ENCODE assay signal across 23 mouse cellular contexts in the genomic region with DNA sequence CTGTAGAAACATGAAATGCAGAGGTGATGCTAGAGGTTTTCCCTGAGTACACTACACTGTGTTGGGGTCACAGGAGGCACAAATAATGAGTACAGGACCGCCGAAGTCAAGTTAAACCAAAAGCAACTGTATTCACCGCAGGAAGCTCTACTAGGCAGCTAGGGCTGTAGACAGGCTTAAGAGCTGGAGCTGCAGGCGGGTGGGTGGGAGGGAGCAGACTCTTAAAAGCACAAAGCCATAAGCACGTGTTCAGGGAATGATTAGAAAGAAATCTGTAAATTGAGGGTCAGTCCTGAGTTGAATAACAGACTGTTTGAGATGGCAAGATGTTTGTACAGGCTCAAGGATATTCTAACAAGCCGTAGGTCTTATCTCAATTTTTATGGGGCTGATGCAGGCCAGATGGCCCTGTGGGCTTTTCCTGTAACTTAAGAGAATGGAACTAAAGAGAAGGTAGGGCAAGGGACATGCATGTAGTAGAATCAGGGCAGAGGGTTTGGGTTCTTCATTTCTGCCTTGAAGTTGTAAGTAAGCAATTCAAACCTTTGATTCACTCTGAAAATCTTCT.
DNase-seq lines count a peak whose midpoint lies in the region; ATAC-seq and TF ChIP-seq lines count a peak whose summit lies in the region.
"Had no signal": no experiment of that assay in that cellular context is flagged by ENCODE, and none has a peak within 500 bp of the region (broad histone marks: within the 10 kb centered on the region; RNA-seq: fewer than 3 reads in every experiment).

No protein-coding gene starts in this region.

- no peak overlapping the region for H3K9ac ChIP-seq in heart, embryonic 13.5 days
- H3K9ac ChIP-seq: kidney, embryonic 15.5 days; limb, embryonic 15.5 days; liver, embryonic 14.5 days; lung, embryonic 14.5 days; midbrain, embryonic 13.5 days had no signal

- WGBS in heart, embryonic 13.5 days = 14% methylated on average over 6 of the region's 6 CpGs
- WGBS in limb, embryonic 10.5 days = 39% methylated on average over 6 of the region's 6 CpGs

- no peak for TF ChIP-seq POLR2A in brain, embryonic 14.5 days (IDR thresholded peaks at IDR 0.05; ENCODE audit: borderline replicate concordance, extremely low read depth, insufficient read depth, insufficient read length, poor library complexity, severe bottlenecking)

- peak; percentile 13 for DNase-seq in embryo, embryonic 11 days
- DNase-seq in embryo, embryonic 9.5 days (ENCODE audit: extremely low spot score) = no peak
- DNase-seq in heart, postnatal 10 days = no peak
- DNase-seq in brain, embryonic 14.5 days (ENCODE audit: low read depth) = peak; percentile 14
- no peak for DNase-seq in limb, embryonic 10.5 days (ENCODE audit: low spot score)
- no peak for DNase-seq in adrenal gland, postnatal 36 days
- DNase-seq in adipocyte (ENCODE audit: low spot score) = no peak
- DNase-seq: adrenal gland, postnatal 25 days; cerebellum, adult 11-12 months; cerebellum, postnatal 14 days; gastrocnemius, postnatal 36 days; kidney, adult 11 months; kidney, postnatal 36 days; layer of hippocampus, postnatal 36 days; lung, embryonic 14.5 days; right cerebral cortex, postnatal 14 days had no signal

- H3K4me2 ChIP-seq in heart, embryonic 13.5 days = peak overlapping the region; percentile 47
- H3K4me2 ChIP-seq: kidney, embryonic 15.5 days; limb, embryonic 15.5 days; lung, embryonic 14.5 days; midbrain, embryonic 13.5 days had no signal

- H3K9me3 ChIP-seq in heart, embryonic 13.5 days = no peaks in the 10 kb centered on the region
- H3K9me3 ChIP-seq in limb, embryonic 10.5 days (replicated peaks) = no peaks in the 10 kb centered on the region
- H3K9me3 ChIP-seq: kidney, embryonic 15.5 days; limb, embryonic 15.5 days; midbrain, embryonic 13.5 days had no signal

- no peak overlapping the region; the same call in 1 of the 2 replicates for H3K27ac ChIP-seq in heart, embryonic 13.5 days (replicated peaks)
- H3K27ac ChIP-seq in limb, embryonic 10.5 days = peak overlapping the region; percentile 71
- H3K27ac ChIP-seq: kidney, embryonic 15.5 days; limb, embryonic 15.5 days; liver, embryonic 14.5 days; midbrain, embryonic 13.5 days had no signal

- no peak for TF ChIP-seq CTCF in brain, embryonic 14.5 days (IDR thresholded peaks at IDR 0.05; ENCODE audit: borderline replicate concordance, extremely low read depth, insufficient read depth, insufficient read length)

- peaks cover 6% of the 10 kb centered on the region for H3K4me1 ChIP-seq in heart, embryonic 13.5 days
- H3K4me1 ChIP-seq in limb, embryonic 10.5 days = peaks cover 10% of the 10 kb centered on the region
- H3K4me1 ChIP-seq: kidney, embryonic 15.5 days; limb, embryonic 15.5 days; midbrain, embryonic 13.5 days had no signal

- intact Hi-C loops in heart, postnatal 10 days (cut with DNase I) = no loop called here

- H3K36me3 ChIP-seq in heart, embryonic 13.5 days = no peaks in the 10 kb centered on the region
- no peaks in the 10 kb centered on the region for H3K36me3 ChIP-seq in limb, embryonic 10.5 days
- H3K36me3 ChIP-seq: kidney, embryonic 15.5 days; limb, embryonic 15.5 days; midbrain, embryonic 13.5 days had no signal

- no peak overlapping the region for H3K4me3 ChIP-seq in heart, embryonic 13.5 days
- H3K4me3 ChIP-seq in limb, embryonic 10.5 days = no peak overlapping the region
- H3K4me3 ChIP-seq: kidney, embryonic 15.5 days; limb, embryonic 15.5 days; midbrain, embryonic 13.5 days had no signal

- H3K27me3 ChIP-seq in heart, embryonic 13.5 days (replicated peaks) = no peaks in the 10 kb centered on the region
- H3K27me3 ChIP-seq in limb, embryonic 10.5 days (ENCODE audit: low read depth, poor library complexity, severe bottlenecking) = no peaks in the 10 kb centered on the region
- H3K27me3 ChIP-seq: kidney, embryonic 15.5 days; limb, embryonic 15.5 days; midbrain, embryonic 13.5 days had no signal

- peak; percentile 19; the same call in 1 of the 2 replicates for ATAC-seq in heart, embryonic 13.5 days (ENCODE audit: extremely low read depth, insufficient number of reproducible peaks, low FRiP score, low TSS enrichment)
- ATAC-seq: CD4-positive, CD25-positive, alpha-beta regulatory T cell, adult 4 months; hindbrain, embryonic 16.5 days; midbrain, embryonic 13.5 days had no signal

Comparison
In these comparisons a context has a peak if more than half of its experiments do, and no peak if none do; other contexts are left out.
1. DNase-seq: peak in embryo, embryonic 11 days (single experiment) and brain, embryonic 14.5 days (single experiment); none in embryo, embryonic 9.5 days (single experiment), heart, postnatal 10 days (0 of 2), limb, embryonic 10.5 days (single experiment), adrenal gland, postnatal 36 days (0 of 2) and adipocyte (single experiment).